Mouse (Mus musculus) heart, postnatal 0 days (tissue): ENCODE results near the gene Mxi1.

Source experiments
- CTCF ChIP-seq: IDR thresholded peaks from 2 replicates; pipeline ENCODE4 v1.5.1; 2016; ENCODE audit warnings: antibody characterized with exemption, control low read depth, low read depth
- EP300 ChIP-seq: IDR thresholded peaks from 2 replicates; pipeline ENCODE4 v1.6.1; 2016; ENCODE audit warnings: antibody characterized with exemption, low read depth

DNA sequence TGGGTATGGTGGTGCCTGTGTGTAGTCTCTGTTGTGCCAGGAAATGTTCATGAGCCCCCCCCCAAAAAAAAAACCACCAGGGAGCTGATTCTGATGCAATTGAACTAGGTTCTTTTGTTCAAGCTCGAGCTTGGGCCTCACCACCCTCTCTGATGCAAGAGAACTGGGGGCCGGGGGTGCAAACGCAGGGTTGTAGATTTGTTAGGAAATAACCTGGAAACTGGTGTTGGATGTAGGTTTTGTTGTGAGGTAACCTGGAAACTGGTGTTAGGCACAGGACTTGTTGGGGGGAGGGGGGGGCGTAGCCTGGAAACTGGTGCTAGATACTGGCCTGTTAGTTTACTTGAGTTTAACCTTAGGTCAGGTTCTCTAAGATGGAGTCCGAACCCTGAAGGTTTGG is 81.5 kb downstream of the Mxi1 start:
- no peak for TF ChIP-seq CTCF
- no peak for TF ChIP-seq EP300
